Mouse (Mus musculus) lung, adult 2 months (tissue): ENCODE data around the gene Mfsd2b.

ENCODE experiments used
- CTCF ChIP-seq: fragments of 200-500 bp; IDR thresholded peaks from 2 replicates; pipeline ENCODE4 v1.5.1; 2011; ENCODE audit warnings: mild to moderate bottlenecking, low read length, control low read depth; ENCODE audit not compliant: insufficient read depth
- POLR2A ChIP-seq: fragments of 200-500 bp; IDR thresholded peaks from 2 replicates; pipeline ENCODE4 v1.6.1; 2011; ENCODE audit warnings: low read depth, mild to moderate bottlenecking, control low read depth, low read length, borderline replicate concordance; ENCODE audit errors: extremely low read depth

- TF ChIP-seq CTCF (no peak), POLR2A (peak; percentile 64; the same call in 1 of the 2 replicates)
Measured at GRCm38 (mm10) chr12:4842890-4843597, 31.1 kb downstream of the Mfsd2b start, which contains the start of gene Wdcp.
